Mouse (Mus musculus) liver, postnatal 0 days (tissue): Measurements from ENCODE around the gene Tlr2.

Experiments
- CTCF ChIP-seq: sonication (generic); IDR thresholded peaks from 2 replicates; pipeline ENCODE4 v1.5.1; 2016; ENCODE audit warnings: antibody characterized with exemption, low read depth
- EP300 ChIP-seq: IDR thresholded peaks from 2 replicates; pipeline ENCODE4 v1.6.1; 2016; ENCODE audit warnings: antibody characterized with exemption, low read depth, mild to moderate bottlenecking

DNA sequence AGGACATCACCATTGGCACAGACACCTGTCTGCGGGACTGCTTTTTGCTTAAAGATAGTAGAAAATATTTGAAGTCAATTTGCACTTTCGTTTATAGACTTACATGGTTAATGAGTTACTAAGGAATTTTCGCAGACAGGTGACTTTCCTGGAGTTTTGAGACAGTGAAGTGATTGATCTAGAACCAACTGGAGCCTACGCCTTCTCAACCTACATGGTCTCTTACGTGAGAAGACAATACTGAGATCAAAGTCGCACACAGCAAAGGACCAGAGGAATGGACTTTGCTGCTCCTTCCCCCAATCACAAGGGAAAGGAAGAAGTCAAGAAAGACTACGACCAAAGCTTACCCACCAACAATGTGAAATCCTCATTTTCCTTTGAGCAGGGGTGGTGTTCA is 42.1 kb downstream of the Tlr2 start:
- TF ChIP-seq EP300 (no peak), CTCF (no peak)
